Mouse (Mus musculus) cortical plate, adult 2 months (tissue): Measurements from ENCODE around the gene Nbea. TPM values are rescaled to one million over a fixed set of nuclear protein-coding genes. Genes with fewer than 3 reads are reported as not detected.

ENCODE experiments used
- H3K27ac ChIP-seq: fragments of 200-500 bp; 2 replicates; pipeline ENCODE4 v1.5.1; 2012; ENCODE audit warnings: low read length, control low read depth, inconsistent platforms; ENCODE audit not compliant: insufficient read depth
- H3K4me1 ChIP-seq: fragments of 200-500 bp; 2 replicates; pipeline ENCODE4 v1.6.1; 2011; ENCODE audit warnings: low read length; ENCODE audit not compliant: control insufficient read depth, insufficient read depth
- H3K4me3 ChIP-seq: fragments of 200-500 bp; 2 replicates; pipeline ENCODE4 v1.5.1; 2011; ENCODE audit warnings: mild to moderate bottlenecking, low read length, control low read depth; ENCODE audit not compliant: insufficient read depth
- CTCF ChIP-seq: fragments of 200-500 bp; IDR thresholded peaks from 2 replicates; pipeline ENCODE4 v1.5.1; 2011; ENCODE audit warnings: mild to moderate bottlenecking, control low read depth, low read length; ENCODE audit not compliant: insufficient read depth; ENCODE audit errors: extremely low read depth
- POLR2A ChIP-seq: fragments of 200-500 bp; IDR thresholded peaks from 2 replicates; pipeline ENCODE4 v1.6.1; 2011; ENCODE audit warnings: mild to moderate bottlenecking, low read length, control low read depth; ENCODE audit not compliant: insufficient read depth; ENCODE audit errors: extremely low read depth
- polyA plus RNA-seq: library from polyadenylated mRNA; depleted of rRNA; stranded (reverse); fragments of >200 nt; gene quantifications from 2 replicates; pipeline ENCODE4 v1.2.3, GENCODE M21; 2012

The Nbea gene
- polyA plus RNA-seq, 1 experiment = 115 TPM

GRCm38 (mm10) chr3:55590727-55591126 is 592.8 kb downstream of the Nbea start:
- Histone ChIP-seq H3K4me3 (no peak overlapping the region), H3K4me1 (no peaks in the 10 kb centered on the region), H3K27ac (no peak overlapping the region)
- no peak for TF ChIP-seq POLR2A
- no peak for TF ChIP-seq CTCF

DNA sequence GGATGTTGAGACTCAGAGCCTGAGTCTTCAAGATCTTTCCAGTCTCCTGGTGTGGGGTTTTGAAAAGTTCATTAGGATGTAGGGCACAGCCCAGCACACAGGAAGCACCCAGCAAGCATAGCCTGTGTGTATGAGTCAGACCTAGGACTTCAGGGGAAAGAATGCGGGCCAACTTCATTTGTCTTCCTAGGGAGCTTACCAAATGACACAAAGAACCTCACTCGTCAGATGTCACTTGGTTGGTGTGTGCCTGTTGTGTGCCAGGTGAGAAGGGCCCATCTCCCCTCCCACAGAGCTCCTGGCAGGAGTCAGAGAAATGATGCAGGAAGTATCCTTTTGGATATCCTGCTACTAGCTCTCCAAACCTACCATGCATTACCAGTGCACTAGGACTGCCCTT is 593.2 kb downstream of the Nbea start:
- Histone ChIP-seq H3K27ac (no peak overlapping the region), H3K4me1 (no peaks in the 10 kb centered on the region), H3K4me3 (no peak overlapping the region)
- TF ChIP-seq POLR2A (no peak), CTCF (no peak)

GRCm38 (mm10) chr3:55589402-55589944 is 594.0 kb downstream of the Nbea start:
- Histone ChIP-seq H3K4me1 (no peaks in the 10 kb centered on the region), H3K4me3 (no peak overlapping the region), H3K27ac (no peak overlapping the region)
- TF ChIP-seq POLR2A (no peak), CTCF (no peak)

GRCm38 (mm10) chr3:55587972-55588946 is 595.2 kb downstream of the Nbea start:
- Histone ChIP-seq H3K4me1 (no peaks in the 10 kb centered on the region), H3K4me3 (no peak overlapping the region), H3K27ac (no peak overlapping the region)
- TF ChIP-seq POLR2A (no peak), CTCF (no peak)

GRCm38 (mm10) chr3:55587434-55587971 is 596.0 kb downstream of the Nbea start:
- H3K27ac ChIP-seq = no peak overlapping the region
- TF ChIP-seq CTCF (no peak), POLR2A (no peak)
- H3K4me3 ChIP-seq = no peak overlapping the region
- H3K4me1 ChIP-seq = no peaks in the 10 kb centered on the region
